Mouse (Mus musculus) lung, adult 2 months (tissue): ENCODE measurements at regions not wholly inside any gene's neighbourhood (a gene's known extent, or its start where the extent isn't known, plus 50 kb on each side); places are given as distances from the start of the nearest gene placed in this dataset.

ENCODE experiments used
- CTCF ChIP-seq: fragments of 200-500 bp; IDR thresholded peaks from 2 replicates; pipeline ENCODE4 v1.5.1; 2011; ENCODE audit warnings: mild to moderate bottlenecking, low read length, control low read depth; ENCODE audit not compliant: insufficient read depth
- POLR2A ChIP-seq: fragments of 200-500 bp; IDR thresholded peaks from 2 replicates; pipeline ENCODE4 v1.6.1; 2011; ENCODE audit warnings: low read depth, mild to moderate bottlenecking, control low read depth, low read length, borderline replicate concordance; ENCODE audit errors: extremely low read depth

DNA sequence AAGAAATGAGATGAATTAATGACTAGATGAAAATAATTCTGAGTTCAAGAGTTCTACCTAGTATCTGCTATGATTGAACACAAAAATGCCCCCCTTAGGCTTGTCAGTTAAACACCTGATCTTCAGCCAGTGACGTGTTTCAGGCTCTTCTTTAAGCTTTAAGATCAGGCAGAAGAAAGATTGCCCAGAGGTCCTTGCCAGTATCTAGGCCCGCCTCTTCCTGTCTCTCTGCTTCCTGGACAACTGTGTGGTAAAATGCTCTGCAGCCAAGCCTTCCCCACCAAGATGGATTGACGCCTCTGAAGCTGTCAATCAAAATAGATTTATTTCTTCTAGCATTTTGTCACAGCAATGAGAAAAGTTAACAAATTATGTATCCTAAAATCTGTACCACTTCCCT lies 235.7 kb downstream of the 1500009L16Rik start:
- TF ChIP-seq CTCF (no peak), POLR2A (no peak)
